Mouse (Mus musculus): ENCODE results near the gene Wnt3. TPM values are rescaled to one million over a fixed set of nuclear protein-coding genes. Genes with fewer than 3 reads are reported as not detected.

The Wnt3 gene
- polyA plus RNA-seq, 1 experiment = 2.4 TPM

DNA sequence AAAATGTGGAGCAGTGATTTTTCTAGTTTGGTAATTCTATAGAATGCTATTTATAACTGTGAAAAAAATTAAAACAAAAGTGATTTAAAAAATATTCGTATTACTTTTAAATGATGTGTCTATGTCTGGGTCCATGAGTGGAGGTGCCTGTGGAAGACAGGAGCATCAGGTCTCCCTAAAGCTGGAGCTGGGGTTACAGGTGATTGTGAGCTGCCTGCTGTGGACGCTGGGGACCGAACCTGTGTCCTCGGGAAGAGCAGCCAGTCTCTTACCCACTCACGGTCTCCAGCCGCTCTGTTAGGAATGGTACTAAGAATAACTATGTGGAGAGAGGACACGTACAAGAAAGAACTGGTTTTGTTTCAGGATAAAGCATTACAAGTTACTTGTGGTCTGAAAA is 82.7 kb downstream of the Wnt3 start:
- no peak overlapping the region for H3K4me3 ChIP-seq (ENCODE audit: insufficient read depth, low read length)
- TF ChIP-seq POLR2A (IDR thresholded peaks at IDR 0.05; ENCODE audit: extremely low read depth, insufficient read depth, low read length) = no peak
- TF ChIP-seq CTCF (IDR thresholded peaks at IDR 0.05; ENCODE audit: extremely low read depth, insufficient read depth, low read length) = no peak

DNA sequence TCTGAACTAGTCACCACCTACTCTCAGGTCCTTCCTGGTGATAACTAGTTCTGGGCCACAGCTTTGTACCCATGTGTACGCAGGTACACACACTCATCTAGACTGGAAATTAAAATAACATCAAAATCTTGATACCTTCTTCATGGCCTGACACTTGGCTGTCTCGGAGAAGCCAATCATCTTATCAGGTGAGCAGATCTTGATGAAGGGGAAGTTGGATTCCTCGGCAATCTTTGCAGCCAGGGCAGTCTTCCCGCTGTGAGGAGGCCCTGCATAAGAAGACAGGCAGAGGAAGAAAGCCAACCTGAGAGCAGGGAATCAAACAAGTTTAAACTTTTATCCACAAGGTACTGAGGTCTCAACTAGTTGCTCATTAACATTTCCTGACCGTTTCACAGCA is 84.8 kb downstream of the Wnt3 start:
- H3K4me3 ChIP-seq (ENCODE audit: insufficient read depth, low read length) = no peak overlapping the region
- no peak for TF ChIP-seq POLR2A (IDR thresholded peaks at IDR 0.05; ENCODE audit: extremely low read depth, insufficient read depth, low read length)
- TF ChIP-seq CTCF (IDR thresholded peaks at IDR 0.05; ENCODE audit: extremely low read depth, insufficient read depth, low read length) = no peak
- H3K27ac ChIP-seq (ENCODE audit: insufficient read depth, low read length) = no peak overlapping the region
- H3K4me1 ChIP-seq (ENCODE audit: control insufficient read depth, insufficient read depth, low read length) = no peaks in the 10 kb centered on the region; the same call in 1 of the 2 replicates

More for the DNA sequence above, 82.7 kb downstream of the Wnt3 start:
- peaks cover 2% of the 10 kb centered on the region; the same call in 1 of the 2 replicates for H3K4me1 ChIP-seq (ENCODE audit: control insufficient read depth, insufficient read depth, low read length)
- no peak overlapping the region for H3K27ac ChIP-seq (ENCODE audit: insufficient read depth, low read length)

DNA sequence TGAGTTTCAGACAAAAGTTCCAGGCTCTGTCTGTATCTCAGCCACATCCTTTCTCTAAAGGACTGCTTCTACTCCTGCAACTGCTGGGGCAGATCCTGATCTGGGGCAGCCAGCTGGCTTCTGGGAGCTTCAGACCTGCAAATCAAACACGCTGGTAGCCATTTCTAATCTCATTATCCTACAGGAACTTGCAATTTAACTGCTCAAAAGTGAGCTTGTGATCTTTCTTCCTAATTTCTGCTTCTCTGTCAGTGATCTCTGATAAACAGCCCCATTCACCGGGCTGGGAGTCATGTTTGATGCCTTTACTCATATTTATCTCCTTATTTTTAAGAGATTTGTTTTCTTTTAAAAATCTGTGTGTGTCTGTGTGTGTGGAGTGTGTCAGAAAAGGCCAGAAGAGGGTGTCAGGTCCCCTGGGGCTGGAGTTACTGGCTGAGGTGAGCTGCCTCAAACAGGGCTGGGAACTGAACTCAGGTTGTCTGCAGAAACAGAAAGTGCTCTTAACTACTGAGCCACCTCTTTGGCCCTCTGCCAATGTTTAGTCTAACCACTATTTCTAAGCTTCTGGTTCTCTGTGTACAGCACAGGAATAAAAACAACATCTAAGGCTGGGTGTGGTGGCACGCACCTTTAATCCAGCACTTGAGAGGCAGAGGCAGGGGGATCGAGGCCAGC is 86.1 kb downstream of the Wnt3 start:
- no peak overlapping the region for H3K4me3 ChIP-seq (ENCODE audit: insufficient read depth, low read length)
- no peaks in the 10 kb centered on the region for H3K4me1 ChIP-seq (ENCODE audit: control insufficient read depth, insufficient read depth, low read length)
- no peak for TF ChIP-seq POLR2A (IDR thresholded peaks at IDR 0.05; ENCODE audit: extremely low read depth, insufficient read depth, low read length)
- no peak for TF ChIP-seq CTCF (IDR thresholded peaks at IDR 0.05; ENCODE audit: extremely low read depth, insufficient read depth, low read length)
- no peak overlapping the region for H3K27ac ChIP-seq (ENCODE audit: insufficient read depth, low read length)

DNA sequence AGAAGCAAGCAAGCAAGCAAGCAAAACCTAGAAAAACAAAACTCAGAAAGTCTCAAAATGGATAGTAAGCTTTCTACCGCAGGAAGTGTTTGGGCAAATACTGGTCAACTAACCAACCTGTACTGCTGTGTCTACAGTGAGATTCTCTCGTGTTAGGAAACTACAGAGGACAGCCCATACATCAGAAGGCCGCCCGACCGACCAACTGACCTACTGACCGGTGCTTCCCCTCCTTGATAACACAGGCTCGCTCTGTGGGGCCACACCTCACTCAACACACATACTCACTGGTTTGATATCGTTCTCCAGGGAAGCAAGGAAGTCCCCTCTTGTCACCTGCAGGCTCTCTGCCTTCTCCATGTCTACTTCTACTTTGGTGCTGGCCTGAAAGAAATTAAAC is 89.0 kb downstream of the Wnt3 start:
- H3K4me3 ChIP-seq (ENCODE audit: insufficient read depth, low read length) = no peak overlapping the region
- peaks cover 2% of the 10 kb centered on the region; the same call in 1 of the 2 replicates for H3K4me1 ChIP-seq (ENCODE audit: control insufficient read depth, insufficient read depth, low read length)
- H3K27ac ChIP-seq (ENCODE audit: insufficient read depth, low read length) = no peak overlapping the region
- TF ChIP-seq CTCF (IDR thresholded peaks at IDR 0.05; ENCODE audit: extremely low read depth, insufficient read depth, low read length) (no peak), POLR2A (IDR thresholded peaks at IDR 0.05; ENCODE audit: extremely low read depth, insufficient read depth, low read length) (no peak)

DNA sequence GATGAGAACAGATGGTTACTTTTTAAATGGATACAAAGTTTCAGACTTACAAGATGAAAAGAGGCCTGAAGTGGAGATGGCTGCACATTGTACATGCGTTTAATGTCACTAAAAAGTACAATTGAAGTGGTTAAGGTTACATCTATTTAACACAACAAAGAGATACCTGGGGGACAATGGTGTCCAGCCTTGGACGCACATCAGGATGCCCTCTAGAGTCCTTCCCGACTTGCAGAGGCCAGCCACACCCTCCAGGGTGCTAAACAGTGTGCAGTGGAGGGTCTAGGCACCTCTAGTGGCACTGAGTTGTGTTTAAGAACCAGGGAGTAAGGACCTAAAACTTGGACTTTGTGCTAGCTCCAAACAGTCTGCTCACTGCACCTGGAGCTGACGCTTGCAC is 90.5 kb downstream of the Wnt3 start:
- no peak overlapping the region for H3K4me3 ChIP-seq (ENCODE audit: insufficient read depth, low read length)
- no peak overlapping the region for H3K27ac ChIP-seq (ENCODE audit: insufficient read depth, low read length)
- peaks cover 2% of the 10 kb centered on the region; the same call in 1 of the 2 replicates for H3K4me1 ChIP-seq (ENCODE audit: control insufficient read depth, insufficient read depth, low read length)
- no peak for TF ChIP-seq POLR2A (IDR thresholded peaks at IDR 0.05; ENCODE audit: extremely low read depth, insufficient read depth, low read length)
- TF ChIP-seq CTCF (IDR thresholded peaks at IDR 0.05; ENCODE audit: extremely low read depth, insufficient read depth, low read length) = no peak

DNA sequence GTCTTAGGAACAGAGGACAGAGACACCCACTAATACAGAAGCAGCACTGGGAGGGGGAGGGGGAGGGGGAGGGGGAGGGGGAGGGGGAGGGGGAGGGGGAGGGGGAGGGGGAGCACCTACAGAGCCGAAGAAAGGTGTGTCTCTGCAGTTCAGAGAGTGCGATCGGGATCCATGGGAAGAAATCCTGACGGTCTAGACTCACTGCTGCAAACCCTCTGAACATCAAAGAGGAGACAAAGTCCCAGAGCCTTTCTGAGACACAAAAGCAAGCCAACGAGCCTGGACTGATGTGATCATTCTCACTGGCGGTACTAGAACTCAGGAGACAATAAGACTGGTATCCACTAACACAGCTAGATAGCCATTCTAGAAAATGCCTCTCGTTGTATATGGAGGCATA is 91.4 kb downstream of the Wnt3 start:
- no peak overlapping the region for H3K4me3 ChIP-seq (ENCODE audit: insufficient read depth, low read length)
- H3K27ac ChIP-seq (ENCODE audit: insufficient read depth, low read length) = no peak overlapping the region
- TF ChIP-seq POLR2A (IDR thresholded peaks at IDR 0.05; ENCODE audit: extremely low read depth, insufficient read depth, low read length) (no peak), CTCF (IDR thresholded peaks at IDR 0.05; ENCODE audit: extremely low read depth, insufficient read depth, low read length) (no peak)
- peaks cover 2% of the 10 kb centered on the region; the same call in 1 of the 2 replicates for H3K4me1 ChIP-seq (ENCODE audit: control insufficient read depth, insufficient read depth, low read length)

Other genes starting within 250 kb of the Wnt3 start
- not detected in 2 replicates for gene Gm884, start 153.0 kb upstream of the Wnt3 start, polyA plus RNA-seq (2012; rRNA removed)
- gene Lyzl6, start 135.3 kb upstream of the Wnt3 start, polyA plus RNA-seq (2012; rRNA removed) = not detected in 2 replicates
- 107 and 122 TPM in 2 replicates for gene Rprml, start 124.6 kb upstream of the Wnt3 start, polyA plus RNA-seq (2012; rRNA removed)
- gene Gosr2, start 76.3 kb upstream of the Wnt3 start, polyA plus RNA-seq (2012; rRNA removed) = 92.3 and 99.9 TPM in 2 replicates
- 0.09 and 0.10 TPM in 2 replicates for gene Wnt9b, start 24.3 kb upstream of the Wnt3 start, polyA plus RNA-seq (2012; rRNA removed)
- gene Nsf, start 179.9 kb downstream of the Wnt3 start, polyA plus RNA-seq (2012; rRNA removed) = 470 and 505 TPM in 2 replicates
- gene Arf2, start 192.6 kb downstream of the Wnt3 start, polyA plus RNA-seq (2012; rRNA removed) = 47.3 TPM in 2 replicates

All from cortical plate, adult 2 months (tissue).